Mouse (Mus musculus) limb, embryonic 15.5 days (tissue): ENCODE results near the gene 1700093K21Rik. TPM values are rescaled to one million over a fixed set of nuclear protein-coding genes. Genes with fewer than 3 reads are reported as not detected.
A peak's percentile ranks its signal among the peaks of the same experiment; 100 is the strongest.

Source experiments
- ATAC-seq: fragments of 200-750 bp; cut with Nextera tagmentation; 2 replicates; pipeline ENCODE4 v1.8.0; 2017; ENCODE audit warnings: low read depth, moderate TSS enrichment; ENCODE audit not compliant: insufficient number of reproducible peaks, low FRiP score, low TSS enrichment
- H3K27ac ChIP-seq: fragments of 300-500 bp; sonication (generic); 2 replicates; pipeline ENCODE4 v1.5.1; 2015; ENCODE audit warnings: moderate library complexity, mild to moderate bottlenecking, inconsistent platforms
- H3K27me3 ChIP-seq: fragments of 300-500 bp; sonication (generic); 2 replicates; pipeline ENCODE4 v1.6.1; 2015; ENCODE audit warnings: inconsistent platforms
- H3K36me3 ChIP-seq: fragments of 300-500 bp; sonication (generic); 2 replicates; pipeline ENCODE4 v1.6.1; 2015; ENCODE audit warnings: inconsistent platforms
- H3K4me1 ChIP-seq: fragments of 300-500 bp; sonication (generic); 2 replicates; pipeline ENCODE4 v1.6.1; 2015; ENCODE audit warnings: inconsistent platforms
- H3K4me2 ChIP-seq: fragments of 300-500 bp; sonication (generic); 2 replicates; pipeline ENCODE4 v1.6.1; 2015; ENCODE audit warnings: mild to moderate bottlenecking, inconsistent platforms
- H3K4me3 ChIP-seq: fragments of 300-500 bp; sonication (generic); 2 replicates; pipeline ENCODE4 v1.5.1; 2015; ENCODE audit warnings: mild to moderate bottlenecking, inconsistent platforms
- H3K9ac ChIP-seq: fragments of 300-500 bp; sonication (generic); 2 replicates; pipeline ENCODE4 v1.6.1; 2015; ENCODE audit warnings: inconsistent platforms
- H3K9me3 ChIP-seq: fragments of 300-500 bp; sonication (generic); 2 replicates; pipeline ENCODE4 v1.6.1; 2016; ENCODE audit warnings: inconsistent platforms
- WGBS: fragments of 180-500 bp; shearing (Covaris S2); methylation state at CpG from one replicate; pipeline ENCODE4 v1.1.7; 2015; 5-methylcytosine and 5-hydroxymethylcytosine counted together
- microRNA-seq: library from miRNA; unstranded; fragments of <30 nt; microRNA quantifications from one replicate; pipeline ENCODE4, GENCODE M21; 2016
- polyA plus RNA-seq: library from polyadenylated mRNA; unstranded; fragments of >200 nt; fragmentation: Nextera tagmentation; extraction: Ambion mirVana; gene quantifications from 2 replicates; pipeline ENCODE4 v1.2.1, GENCODE M21; 2015

Gene 1700093K21Rik
- polyA plus RNA-seq, 1 experiment from 2014 or later: not detected

DNA sequence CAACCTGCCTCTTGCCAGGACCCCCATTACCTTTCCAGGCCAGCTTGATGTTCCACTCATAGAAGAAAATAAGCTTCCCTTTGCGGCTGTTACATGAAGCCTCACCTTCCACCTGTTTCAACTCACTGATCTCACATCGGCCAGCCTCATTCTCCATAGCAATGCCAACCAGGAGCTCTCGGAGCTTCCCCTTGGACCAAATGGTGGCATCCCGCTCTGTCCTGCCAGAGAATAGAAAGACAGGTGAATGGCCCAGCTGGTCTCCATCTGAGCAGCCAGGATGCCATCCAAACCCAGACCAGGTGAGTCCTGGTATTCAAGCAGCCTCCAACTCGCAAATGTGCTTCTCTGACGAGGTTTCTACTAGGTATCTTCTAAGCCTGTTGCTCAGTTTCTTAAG, 24.3 kb downstream of the 1700093K21Rik start:
- no peak for ATAC-seq
- H3K4me2 ChIP-seq: peak overlapping the region; percentile 64
- H3K4me3 ChIP-seq: peak overlapping the region; percentile 92
- H3K27me3 ChIP-seq: no peaks in the 10 kb centered on the region
- H3K9ac ChIP-seq: peak overlapping the region; percentile 92
- H3K4me1 ChIP-seq: peaks cover 17% of the 10 kb centered on the region
- H3K9me3 ChIP-seq: no peaks in the 10 kb centered on the region
- WGBS: 47% methylated on average over 6 of the region's 6 CpGs
- H3K27ac ChIP-seq: no peak overlapping the region
- peaks cover 33% of the 10 kb centered on the region for H3K36me3 ChIP-seq

DNA sequence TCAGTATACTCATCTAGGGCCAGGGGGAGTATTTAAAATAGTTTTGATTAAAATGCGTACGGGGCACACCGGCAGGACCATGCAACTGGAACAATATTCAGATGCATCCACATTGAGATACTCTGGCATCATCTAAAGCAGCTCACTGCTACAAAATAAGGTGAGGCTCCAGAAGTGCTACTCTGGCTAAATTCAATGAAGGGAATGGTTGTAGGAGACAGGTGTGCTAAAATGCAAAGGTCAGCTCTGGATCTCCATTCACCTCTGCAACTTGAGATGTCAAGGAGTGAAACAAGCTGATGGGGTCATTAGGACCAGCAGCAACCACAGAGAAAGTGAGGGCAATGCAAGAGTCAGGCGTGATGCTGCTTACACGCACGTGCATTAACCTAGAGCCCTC, 25.7 kb downstream of the 1700093K21Rik start:
- H3K9ac ChIP-seq: no peak overlapping the region
- H3K27me3 ChIP-seq: no peaks in the 10 kb centered on the region
- peaks cover 47% of the 10 kb centered on the region for H3K36me3 ChIP-seq
- no peak overlapping the region for H3K27ac ChIP-seq
- H3K4me3 ChIP-seq: no peak overlapping the region
- no peak overlapping the region for H3K4me2 ChIP-seq
- peaks cover 17% of the 10 kb centered on the region for H3K4me1 ChIP-seq
- H3K9me3 ChIP-seq: no peaks in the 10 kb centered on the region
- no peak for ATAC-seq
- WGBS: 76% methylated on average over 6 of the region's 6 CpGs

DNA sequence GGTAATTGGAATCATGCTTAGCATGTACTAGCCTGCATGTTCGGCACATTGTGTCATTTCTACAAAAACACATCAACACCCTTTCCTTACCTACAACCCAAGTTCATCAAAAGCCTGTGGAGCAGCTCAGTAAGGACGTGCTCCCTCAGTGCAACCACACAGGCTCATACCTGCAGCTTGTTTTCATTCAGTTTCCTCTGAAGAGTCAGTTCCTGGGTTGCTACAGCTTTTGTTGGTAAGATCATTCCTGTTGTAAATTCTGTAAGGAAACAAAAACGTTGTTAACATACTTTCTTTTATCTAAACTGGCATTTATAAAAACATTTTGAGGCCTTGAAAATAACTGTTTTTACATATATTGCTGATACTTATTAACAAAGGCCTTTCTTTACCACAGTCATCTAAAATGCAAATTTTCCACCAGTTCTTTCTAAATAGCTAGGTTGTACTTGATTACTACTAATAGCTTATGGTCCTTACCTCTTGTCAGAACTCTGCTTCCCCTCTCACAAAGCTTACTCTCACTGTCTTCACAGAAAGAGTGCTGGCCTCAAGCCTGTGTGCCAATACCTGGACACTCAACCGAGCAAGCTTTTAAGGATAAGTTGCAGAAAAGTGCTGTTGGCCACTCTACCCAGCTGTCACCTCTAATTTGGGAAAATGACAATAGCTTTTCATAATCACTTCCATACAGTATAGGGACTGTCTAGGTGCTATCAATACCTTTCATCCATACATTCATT, 28.7 kb downstream of the 1700093K21Rik start:
- H3K27ac ChIP-seq: no peak overlapping the region
- no peaks in the 10 kb centered on the region for H3K27me3 ChIP-seq
- H3K4me1 ChIP-seq: peaks cover 17% of the 10 kb centered on the region
- no peaks in the 10 kb centered on the region for H3K9me3 ChIP-seq
- H3K36me3 ChIP-seq: peaks cover 75% of the 10 kb centered on the region
- no peak overlapping the region for H3K4me3 ChIP-seq
- WGBS: 78% methylated on average over 4 of the region's 4 CpGs
- no peak for ATAC-seq
- no peak overlapping the region for H3K4me2 ChIP-seq
- H3K9ac ChIP-seq: no peak overlapping the region

DNA sequence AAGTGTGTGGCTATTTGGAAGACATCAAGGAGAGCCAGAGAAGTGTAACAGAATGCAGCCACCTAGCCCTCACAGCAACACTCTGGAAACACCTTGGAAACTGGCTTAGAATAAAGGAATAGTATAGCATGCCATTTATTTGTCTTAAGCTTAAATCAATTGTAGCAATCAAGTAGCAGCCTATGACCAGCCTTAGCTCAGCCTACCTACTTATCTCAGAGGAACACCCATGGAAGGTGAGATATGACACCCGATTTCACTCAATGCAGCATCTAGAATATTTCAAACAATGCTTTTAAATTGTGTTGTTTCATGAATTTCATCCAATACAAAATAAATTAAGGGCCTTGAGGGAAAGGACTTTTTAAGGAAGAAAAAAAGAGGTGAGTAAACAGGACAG, 31.0 kb downstream of the 1700093K21Rik start:
- Histone ChIP-seq H3K27ac (no peak overlapping the region), H3K9ac (no peak overlapping the region), H3K27me3 (no peaks in the 10 kb centered on the region), H3K9me3 (no peaks in the 10 kb centered on the region), H3K4me1 (no peaks in the 10 kb centered on the region), H3K36me3 (peaks cover 86% of the 10 kb centered on the region), H3K4me3 (no peak overlapping the region), H3K4me2 (no peak overlapping the region)
- 91% methylated on average over 1 of the region's 1 CpGs for WGBS
- no peak for ATAC-seq

Small RNA genes within 50 kb of the gene (microRNA-seq; reads per million reads assigned to microRNA genes)
- not detected for gene Gm47279

Other genes starting within 250 kb of the 1700093K21Rik start
- 21.0 and 24.9 TPM in 2 replicates for gene Usp34, start 214.3 kb downstream of the 1700093K21Rik start, polyA plus RNA-seq
- 81.7 and 83.2 TPM in 2 replicates for gene Ahsa2, start 23.1 kb downstream of the 1700093K21Rik start, polyA plus RNA-seq
- 19.4 and 19.7 TPM in 2 replicates for gene 0610010F05Rik, start 112.5 kb upstream of the 1700093K21Rik start, polyA plus RNA-seq
- gene Pus10, start 144.5 kb upstream of the 1700093K21Rik start, polyA plus RNA-seq: 23.8 and 23.9 TPM in 2 replicates
- 33.4 and 35.5 TPM in 2 replicates for gene Pex13, start 144.8 kb upstream of the 1700093K21Rik start, polyA plus RNA-seq
- 1.4 and 1.5 TPM in 2 replicates for gene Rel, start 249.8 kb upstream of the 1700093K21Rik start, polyA plus RNA-seq